Mouse (Mus musculus) mammary gland, adult 2 months (tissue): ENCODE results near the gene Pptc7. TPM values are rescaled to one million over a fixed set of nuclear protein-coding genes. Genes with fewer than 3 reads are reported as not detected.

Source experiments
- polyA plus RNA-seq: library from polyadenylated mRNA; depleted of rRNA; stranded (reverse); fragments of >200 nt; gene quantifications from 2 replicates; pipeline ENCODE4 v1.2.3, GENCODE M21; 2012; ENCODE audit warnings: low replicate concordance; rRNA removed

Pptc7 gene
- polyA plus RNA-seq, result 27.0 and 34.2 TPM in 2 replicates

GRCm38 (mm10) chr5:122284183-122285028, at the start of gene Pptc7:
Gene Pptc7 (plus strand): TSS chr5:122284365.

GRCm38 (mm10) chr5:122263933-122264905, 19.9 kb upstream of the Pptc7 start, which contains the start of gene Tctn1:
Gene Tctn1 (minus strand): TSS chr5:122264460.

GRCm38 (mm10) chr5:122353807-122354491, 69.8 kb downstream of the Pptc7 start, which contains the start of the genes Rad9b and Vps29:
Gene Rad9b (minus strand): TSS chr5:122354233.
Gene Vps29 (plus strand): TSS chr5:122354369.

GRCm38 (mm10) chr5:122371591-122372191, 87.5 kb downstream of the Pptc7 start, which contains the start of gene Gpn3:
Gene Gpn3 (plus strand): TSS chr5:122371876.

GRCm38 (mm10) chr5:122372192-122372769, 88.1 kb downstream of the Pptc7 start, which contains the start of gene Fam216a:
Gene Fam216a (minus strand): TSS chr5:122372364.

Other genes with a start within 250 kb of the Pptc7 start
- 0.27 and 0.60 TPM in 2 replicates for gene Cux2, start 234.3 kb upstream of the Pptc7 start, polyA plus RNA-seq
- gene Myl2, start 183.4 kb upstream of the Pptc7 start, polyA plus RNA-seq, result 5.7 TPM in 1 of 2 replicates, not detected in the other
- gene Ccdc63, start 143.5 kb upstream of the Pptc7 start, polyA plus RNA-seq, result 0.10 TPM in 1 of 2 replicates, not detected in the other
- 70.2 and 75.3 TPM in 2 replicates for gene Ppp1cc, start 126.1 kb upstream of the Pptc7 start, polyA plus RNA-seq
- gene Hvcn1, start 77.6 kb upstream of the Pptc7 start, polyA plus RNA-seq, result 76.5 and 101 TPM in 2 replicates
- gene Tctn1, start 19.9 kb upstream of the Pptc7 start, polyA plus RNA-seq, result 28.1 and 30.6 TPM in 2 replicates
- gene Rad9b, start 69.9 kb downstream of the Pptc7 start, polyA plus RNA-seq, result 4.3 and 9.5 TPM in 2 replicates
- 31.2 and 61.1 TPM in 2 replicates for gene Vps29, start 70.0 kb downstream of the Pptc7 start, polyA plus RNA-seq
- 27.6 and 62.0 TPM in 2 replicates for gene Gpn3, start 87.5 kb downstream of the Pptc7 start, polyA plus RNA-seq
- 17.4 and 21.1 TPM in 2 replicates for gene Fam216a, start 88.0 kb downstream of the Pptc7 start, polyA plus RNA-seq
- 98.2 and 102 TPM in 2 replicates for gene Arpc3, start 107.5 kb downstream of the Pptc7 start, polyA plus RNA-seq
- 24.2 and 24.7 TPM in 2 replicates for gene Anapc7, start 137.3 kb downstream of the Pptc7 start, polyA plus RNA-seq
- gene Atp2a2, start 217.9 kb downstream of the Pptc7 start, polyA plus RNA-seq, result 48.5 and 50.7 TPM in 2 replicates